Mouse (Mus musculus): ENCODE data around the gene Naa16. TPM values are rescaled to one million over a fixed set of nuclear protein-coding genes. Genes with fewer than 3 reads are reported as not detected.

Gene Naa16
- polyA plus RNA-seq, 1 experiment from 2014 or later, result 37.8 TPM

DNA sequence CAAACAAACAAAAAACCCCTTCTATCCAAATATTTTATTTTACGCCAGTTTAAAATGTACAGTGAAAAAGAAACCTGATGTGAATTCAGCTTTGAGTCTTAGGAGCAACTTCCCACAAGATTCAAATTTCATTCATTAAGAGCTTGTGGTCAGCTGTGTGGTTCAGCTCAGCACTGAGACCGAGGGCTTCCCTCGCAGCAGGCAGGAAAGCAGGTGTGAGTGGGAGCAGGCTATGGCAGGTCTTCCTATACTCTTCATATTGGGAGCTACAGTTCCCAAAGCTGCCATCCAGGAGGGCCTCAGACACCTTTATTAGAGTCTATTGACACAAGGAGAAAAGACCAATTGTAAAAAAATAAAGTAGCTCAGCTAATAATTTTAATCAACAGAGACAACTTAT lies 55.0 kb downstream of the Naa16 start:
- no peak for ATAC-seq (ENCODE audit: low FRiP score, low TSS enrichment)
- no peak overlapping the region for H3K27ac ChIP-seq (ENCODE audit: low read length)
- H3K4me2 ChIP-seq (replicated peaks; ENCODE audit: low read depth, low read length), result no peak overlapping the region
- no peak overlapping the region for H3K9ac ChIP-seq (replicated peaks; ENCODE audit: low read length)
- no peaks in the 10 kb centered on the region for H3K27me3 ChIP-seq (ENCODE audit: insufficient read depth, low read length)
- no peaks in the 10 kb centered on the region for H3K9me3 ChIP-seq (ENCODE audit: low read length)
- H3K4me1 ChIP-seq (ENCODE audit: insufficient read depth, low read length), result peaks cover 8% of the 10 kb centered on the region
- 82% methylated on average over 3 of the region's 3 CpGs for WGBS
- H3K36me3 ChIP-seq (ENCODE audit: insufficient read depth, low read length), result peaks cover 35% of the 10 kb centered on the region
- H3K4me3 ChIP-seq (ENCODE audit: low read length), result no peak overlapping the region

DNA sequence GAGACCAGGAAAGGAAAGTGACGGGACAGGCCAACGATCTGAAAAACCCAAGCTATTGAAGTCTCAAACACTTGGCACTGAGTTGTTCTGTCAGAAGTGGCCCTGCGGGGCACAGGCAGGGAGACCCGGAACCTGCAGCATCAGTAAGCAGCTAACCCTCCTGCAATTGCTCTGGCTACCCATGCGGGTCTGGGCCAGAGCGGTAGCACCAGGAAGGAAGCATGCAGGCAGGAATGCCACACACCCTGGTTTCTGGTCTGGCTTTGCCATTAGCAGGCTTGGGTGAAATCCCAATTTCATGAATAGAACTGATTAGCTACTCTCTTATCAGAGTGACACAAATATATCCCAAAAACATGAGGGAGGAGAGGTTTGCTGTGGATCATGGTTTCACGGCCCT lies 58.6 kb downstream of the Naa16 start:
- H3K4me3 ChIP-seq (ENCODE audit: low read length), result no peak overlapping the region
- no peak overlapping the region for H3K27ac ChIP-seq (ENCODE audit: low read length)
- no peaks in the 10 kb centered on the region for H3K9me3 ChIP-seq (ENCODE audit: low read length)
- peaks cover 14% of the 10 kb centered on the region for H3K36me3 ChIP-seq (ENCODE audit: insufficient read depth, low read length)
- H3K27me3 ChIP-seq (ENCODE audit: insufficient read depth, low read length), result no peaks in the 10 kb centered on the region
- peaks cover 8% of the 10 kb centered on the region for H3K4me1 ChIP-seq (ENCODE audit: insufficient read depth, low read length)
- H3K9ac ChIP-seq (replicated peaks; ENCODE audit: low read length), result no peak overlapping the region
- WGBS, result 66% methylated on average over 7 of the region's 7 CpGs
- no peak for ATAC-seq (ENCODE audit: low FRiP score, low TSS enrichment)
- H3K4me2 ChIP-seq (replicated peaks; ENCODE audit: low read depth, low read length), result no peak overlapping the region

DNA sequence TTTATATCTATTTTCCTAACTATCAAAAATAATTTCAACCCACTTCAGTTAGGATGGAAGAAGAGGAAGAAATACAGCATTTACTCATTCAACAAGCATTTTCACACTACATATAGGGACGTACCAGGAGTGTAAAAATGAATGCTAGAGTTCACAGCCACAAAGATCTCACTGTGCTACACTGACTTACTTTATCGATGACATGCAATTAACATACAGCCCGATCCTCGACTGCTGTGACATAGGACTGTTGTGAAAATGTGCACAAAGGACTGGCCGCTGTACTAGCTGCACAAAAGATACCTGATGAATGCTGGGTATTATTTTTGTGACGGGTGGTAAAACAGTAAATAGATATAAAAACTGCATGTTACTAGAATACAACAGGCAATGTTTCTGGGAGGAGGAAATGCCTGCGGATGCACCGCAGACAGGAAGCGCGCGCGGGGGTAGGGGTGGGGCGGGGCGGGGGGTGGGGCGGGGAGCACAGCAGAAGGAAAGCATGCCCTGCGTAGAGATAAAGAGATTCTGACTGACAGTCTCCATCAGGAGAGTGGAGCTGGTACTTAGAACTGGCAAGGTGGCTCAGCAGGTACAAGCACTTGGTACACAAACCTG lies 59.5 kb downstream of the Naa16 start:
- peaks cover 8% of the 10 kb centered on the region for H3K4me1 ChIP-seq (ENCODE audit: insufficient read depth, low read length)
- no peak overlapping the region for H3K27ac ChIP-seq (ENCODE audit: low read length)
- H3K9ac ChIP-seq (replicated peaks; ENCODE audit: low read length), result no peak overlapping the region; the same call in 1 of the 2 replicates
- H3K27me3 ChIP-seq (ENCODE audit: insufficient read depth, low read length), result no peaks in the 10 kb centered on the region
- WGBS, result 51% methylated on average over 16 of the region's 16 CpGs
- 0 out of 2 replicates have a peak overlapping the region, but pooled peaks have one; percentile 14 for H3K4me3 ChIP-seq (ENCODE audit: low read length)
- no peaks in the 10 kb centered on the region for H3K9me3 ChIP-seq (ENCODE audit: low read length)
- ATAC-seq (ENCODE audit: low FRiP score, low TSS enrichment), result no peak
- peak overlapping the region; percentile 34 for H3K4me2 ChIP-seq (replicated peaks; ENCODE audit: low read depth, low read length)
- H3K36me3 ChIP-seq (ENCODE audit: insufficient read depth, low read length), result peaks cover 11% of the 10 kb centered on the region

DNA sequence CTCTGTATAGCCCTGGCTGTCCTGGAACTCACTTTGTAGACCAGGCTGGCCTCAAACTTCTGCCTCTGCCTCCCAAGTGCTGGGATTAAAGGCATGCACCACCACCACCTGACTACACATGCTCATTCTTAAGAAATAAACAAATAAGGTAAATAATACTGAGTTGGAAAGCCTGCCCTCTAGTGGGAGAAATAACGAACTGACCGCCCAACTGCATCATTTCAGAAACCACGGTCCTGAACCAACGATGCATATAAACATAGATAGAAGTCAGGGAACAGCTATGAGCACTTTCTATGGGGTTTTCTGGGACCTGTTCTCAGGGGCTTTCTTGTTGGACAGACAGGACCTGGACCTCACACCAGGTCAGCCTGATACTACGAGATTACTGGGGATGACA lies 63.5 kb downstream of the Naa16 start:
- WGBS, result 28% methylated on average over 5 of the region's 5 CpGs
- Histone ChIP-seq H3K9ac (replicated peaks; ENCODE audit: low read length) (no peak overlapping the region), H3K4me1 (ENCODE audit: insufficient read depth, low read length) (peaks cover 8% of the 10 kb centered on the region), H3K36me3 (ENCODE audit: insufficient read depth, low read length) (no peaks in the 10 kb centered on the region), H3K4me3 (ENCODE audit: low read length) (no peak overlapping the region), H3K9me3 (ENCODE audit: low read length) (peaks cover 3% of the 10 kb centered on the region; the same call in 1 of the 2 replicates), H3K27ac (ENCODE audit: low read length) (no peak overlapping the region), H3K27me3 (ENCODE audit: insufficient read depth, low read length) (no peaks in the 10 kb centered on the region), H3K4me2 (replicated peaks; ENCODE audit: low read depth, low read length) (no peak overlapping the region)
- no peak for ATAC-seq (ENCODE audit: low FRiP score, low TSS enrichment)

DNA sequence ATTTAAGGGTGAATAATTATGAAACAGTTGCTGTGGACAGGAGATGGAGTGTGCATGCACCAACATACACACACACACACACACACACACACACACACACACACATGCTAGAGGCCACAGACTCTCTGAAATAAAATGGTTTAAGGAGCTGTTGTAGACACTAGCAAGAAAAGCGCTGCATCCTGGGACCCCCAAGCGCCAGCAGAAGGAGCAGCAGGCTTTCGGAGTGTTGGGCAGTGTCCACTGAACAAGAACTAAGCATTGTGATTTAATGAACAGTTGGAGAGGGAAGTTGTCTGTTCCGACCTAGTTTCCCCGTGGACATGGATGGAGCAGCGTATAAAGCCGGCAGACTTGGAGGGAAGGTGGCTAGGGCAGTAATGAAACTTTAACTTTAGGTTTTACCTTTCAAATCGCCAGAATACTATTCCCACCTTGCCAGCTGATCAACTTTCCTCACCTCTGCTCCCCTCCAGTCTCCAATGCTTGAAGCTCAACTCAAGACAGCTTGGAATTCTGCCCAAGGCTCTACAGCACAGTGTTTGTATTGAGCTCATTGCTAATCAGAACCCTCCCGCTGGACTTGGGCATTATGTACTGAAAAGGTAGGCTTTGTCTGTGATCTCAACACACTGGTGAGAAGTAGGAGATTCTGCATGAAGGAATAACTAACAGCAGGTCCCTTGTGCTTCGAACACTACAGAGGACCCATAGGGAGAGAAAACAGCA lies 66.3 kb downstream of the Naa16 start:
- Histone ChIP-seq H3K36me3 (ENCODE audit: insufficient read depth, low read length) (no peaks in the 10 kb centered on the region), H3K27ac (ENCODE audit: low read length) (no peak overlapping the region), H3K4me2 (replicated peaks; ENCODE audit: low read depth, low read length) (no peak overlapping the region), H3K4me3 (ENCODE audit: low read length) (no peak overlapping the region), H3K9ac (replicated peaks; ENCODE audit: low read length) (no peak overlapping the region), H3K4me1 (ENCODE audit: insufficient read depth, low read length) (no peaks in the 10 kb centered on the region), H3K9me3 (ENCODE audit: low read length) (peaks cover 3% of the 10 kb centered on the region; the same call in 1 of the 2 replicates), H3K27me3 (ENCODE audit: insufficient read depth, low read length) (no peaks in the 10 kb centered on the region)
- no peak for ATAC-seq (ENCODE audit: low FRiP score, low TSS enrichment)
- 85% methylated on average over 10 of the region's 10 CpGs for WGBS

DNA sequence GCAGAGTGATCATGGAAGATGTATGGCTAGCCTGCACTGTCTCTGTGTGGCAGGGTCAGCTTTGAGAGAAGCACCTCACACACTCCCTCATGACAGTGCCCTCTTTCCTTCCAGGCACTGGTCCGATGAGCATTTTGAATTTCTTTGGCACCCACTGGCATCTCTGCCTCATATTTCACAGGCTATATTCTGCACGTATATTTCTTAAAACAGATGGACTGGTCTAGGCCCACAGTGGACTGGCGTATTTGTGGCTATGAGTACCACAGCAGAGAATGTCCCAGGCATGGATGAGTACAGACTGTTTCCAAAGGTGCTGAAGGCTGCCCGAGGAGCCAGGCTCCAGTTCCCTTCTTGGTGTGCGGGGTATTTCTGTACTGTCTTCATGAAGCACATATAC lies 68.7 kb downstream of the Naa16 start:
- Histone ChIP-seq H3K27ac (ENCODE audit: low read length) (no peak overlapping the region), H3K4me2 (replicated peaks; ENCODE audit: low read depth, low read length) (no peak overlapping the region), H3K36me3 (ENCODE audit: insufficient read depth, low read length) (no peaks in the 10 kb centered on the region), H3K27me3 (ENCODE audit: insufficient read depth, low read length) (no peaks in the 10 kb centered on the region), H3K9me3 (ENCODE audit: low read length) (peaks cover 3% of the 10 kb centered on the region; the same call in 1 of the 2 replicates), H3K9ac (replicated peaks; ENCODE audit: low read length) (no peak overlapping the region), H3K4me1 (ENCODE audit: insufficient read depth, low read length) (no peaks in the 10 kb centered on the region), H3K4me3 (ENCODE audit: low read length) (no peak overlapping the region)
- 88% methylated on average over 5 of the region's 5 CpGs for WGBS
- no peak for ATAC-seq (ENCODE audit: low FRiP score, low TSS enrichment)

DNA sequence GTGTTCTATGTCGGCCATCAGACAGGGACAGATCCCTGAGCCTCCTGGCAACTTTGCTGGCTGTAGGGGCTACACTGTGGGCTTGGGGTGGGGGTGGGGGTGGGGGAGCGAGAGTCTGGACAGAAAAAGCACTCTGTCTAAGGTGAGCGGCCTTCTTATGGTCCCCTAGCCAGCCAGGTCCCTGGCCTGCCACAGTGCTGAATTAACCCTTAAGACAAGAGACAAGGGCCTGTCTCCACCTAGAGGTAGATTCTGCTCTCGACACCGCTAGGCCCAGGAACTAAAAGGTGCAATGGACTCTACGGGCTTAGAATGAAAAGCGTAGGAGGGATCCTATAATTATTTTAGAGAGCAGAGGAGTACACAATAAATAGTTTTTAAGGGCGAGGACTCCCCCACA lies 69.4 kb downstream of the Naa16 start:
- no peak overlapping the region for H3K27ac ChIP-seq (ENCODE audit: low read length)
- WGBS, result 25% methylated on average over 8 of the region's 8 CpGs
- no peak overlapping the region for H3K4me3 ChIP-seq (ENCODE audit: low read length)
- no peaks in the 10 kb centered on the region for H3K36me3 ChIP-seq (ENCODE audit: insufficient read depth, low read length)
- H3K4me1 ChIP-seq (ENCODE audit: insufficient read depth, low read length), result no peaks in the 10 kb centered on the region
- ATAC-seq (ENCODE audit: low FRiP score, low TSS enrichment), result peak; percentile 85
- H3K9ac ChIP-seq (replicated peaks; ENCODE audit: low read length), result no peak overlapping the region
- H3K27me3 ChIP-seq (ENCODE audit: insufficient read depth, low read length), result no peaks in the 10 kb centered on the region
- H3K9me3 ChIP-seq (ENCODE audit: low read length), result peaks cover 3% of the 10 kb centered on the region; the same call in 1 of the 2 replicates
- no peak overlapping the region for H3K4me2 ChIP-seq (replicated peaks; ENCODE audit: low read depth, low read length)

DNA sequence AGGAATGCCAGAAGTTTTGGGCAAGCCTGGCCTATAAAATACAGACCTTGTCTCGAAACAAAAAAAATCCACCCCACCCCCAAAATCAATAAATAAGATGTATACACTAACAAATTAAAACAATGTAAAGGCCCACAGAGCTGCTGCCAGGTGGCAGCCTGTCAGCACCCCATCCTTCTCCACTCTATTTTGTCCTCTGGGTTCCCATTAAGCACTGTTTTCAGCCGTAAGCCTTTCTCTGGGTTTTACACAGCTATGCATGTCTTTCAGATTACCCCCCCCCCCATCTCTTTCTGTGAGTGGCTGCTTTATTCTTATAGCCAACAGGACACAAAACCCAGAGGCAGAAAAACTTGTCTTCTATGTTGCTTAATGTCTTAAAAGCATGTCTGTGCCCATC lies 73.0 kb downstream of the Naa16 start:
- 90% methylated on average over 2 of the region's 2 CpGs for WGBS
- Histone ChIP-seq H3K4me3 (ENCODE audit: low read length) (no peak overlapping the region), H3K9ac (replicated peaks; ENCODE audit: low read length) (no peak overlapping the region), H3K9me3 (ENCODE audit: low read length) (no peaks in the 10 kb centered on the region), H3K4me2 (replicated peaks; ENCODE audit: low read depth, low read length) (no peak overlapping the region), H3K4me1 (ENCODE audit: insufficient read depth, low read length) (no peaks in the 10 kb centered on the region), H3K27ac (ENCODE audit: low read length) (no peak overlapping the region), H3K36me3 (ENCODE audit: insufficient read depth, low read length) (no peaks in the 10 kb centered on the region), H3K27me3 (ENCODE audit: insufficient read depth, low read length) (no peaks in the 10 kb centered on the region)
- ATAC-seq (ENCODE audit: low FRiP score, low TSS enrichment), result no peak

DNA sequence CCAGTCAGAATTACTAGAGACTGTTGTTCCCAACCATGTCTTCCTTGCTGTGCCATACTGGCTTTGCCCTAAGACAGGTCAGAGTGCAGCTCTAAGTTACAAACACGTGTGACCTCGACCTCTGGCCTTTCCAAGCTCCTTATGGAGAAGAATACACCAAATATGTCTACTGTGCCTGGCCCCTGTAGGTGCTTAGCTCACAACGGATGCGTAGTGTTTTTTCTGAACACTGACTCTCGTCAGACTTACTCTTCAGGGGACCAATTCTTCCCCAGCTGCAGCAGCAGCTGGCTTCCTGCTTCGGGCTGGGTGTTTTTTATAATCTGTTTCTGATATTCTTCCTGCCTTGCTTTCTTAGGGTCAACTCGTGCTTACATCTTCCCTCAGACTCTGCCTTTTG lies 74.7 kb downstream of the Naa16 start:
- Histone ChIP-seq H3K9ac (replicated peaks; ENCODE audit: low read length) (no peak overlapping the region), H3K9me3 (ENCODE audit: low read length) (no peaks in the 10 kb centered on the region), H3K27ac (ENCODE audit: low read length) (no peak overlapping the region), H3K4me3 (ENCODE audit: low read length) (no peak overlapping the region), H3K4me2 (replicated peaks; ENCODE audit: low read depth, low read length) (no peak overlapping the region), H3K4me1 (ENCODE audit: insufficient read depth, low read length) (no peaks in the 10 kb centered on the region), H3K27me3 (ENCODE audit: insufficient read depth, low read length) (no peaks in the 10 kb centered on the region), H3K36me3 (ENCODE audit: insufficient read depth, low read length) (no peaks in the 10 kb centered on the region)
- ATAC-seq (ENCODE audit: low FRiP score, low TSS enrichment), result no peak
- 57% methylated on average over 7 of the region's 7 CpGs for WGBS
